Mouse (Mus musculus): ENCODE results near the gene Zfp1. TPM values are rescaled to one million over a fixed set of nuclear protein-coding genes. Genes with fewer than 3 reads are reported as not detected.

Zfp1 gene
- 3.5 and 3.6 TPM in 2 replicates for total RNA-seq (2023)

DNA sequence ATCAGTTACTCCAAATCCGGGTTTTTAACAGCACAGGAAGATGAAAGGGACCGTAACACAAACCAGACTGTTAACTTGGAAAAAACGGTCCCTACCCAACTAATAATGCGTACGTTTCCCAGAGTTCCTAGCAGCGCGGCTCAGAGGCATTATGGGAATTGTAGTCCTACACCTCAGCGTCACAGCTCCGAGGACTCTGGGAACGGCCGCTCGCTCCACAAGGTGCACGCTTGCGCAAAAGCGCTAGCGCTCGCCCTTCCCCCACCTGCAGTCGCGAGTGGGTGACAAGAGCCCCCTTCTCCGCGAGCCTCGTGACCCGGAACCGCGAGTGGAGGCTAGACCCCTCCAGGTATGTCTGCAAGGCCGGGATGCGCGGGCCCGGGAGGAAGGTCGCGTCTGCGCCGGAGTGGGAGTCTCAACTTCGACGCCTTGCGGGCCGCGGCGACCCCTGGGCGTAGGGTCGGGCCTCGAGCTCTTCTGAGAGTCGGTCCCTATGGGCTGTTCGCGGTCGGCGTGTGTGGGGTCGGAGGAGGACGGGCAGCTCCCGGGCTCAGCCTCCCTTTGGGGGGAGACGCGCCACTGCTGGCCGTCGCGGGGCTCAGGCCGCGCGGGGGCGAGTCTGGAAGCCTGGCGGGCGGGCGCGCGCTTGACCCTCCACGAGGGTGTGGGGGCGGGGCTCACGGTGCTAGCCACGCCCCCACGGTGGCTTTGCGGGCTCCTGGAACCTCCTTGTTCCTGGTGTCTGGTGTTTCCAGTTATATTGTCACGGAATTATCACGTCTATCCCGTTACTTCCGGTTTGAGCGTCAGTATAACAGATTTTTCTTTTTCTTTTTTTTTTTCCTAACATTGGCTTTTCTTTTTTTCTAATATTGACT, at the start of gene Zfp1:
Zfp1 (plus strand) TSS at position 138 of the 878 bp plus-strand sequence.

DNA sequence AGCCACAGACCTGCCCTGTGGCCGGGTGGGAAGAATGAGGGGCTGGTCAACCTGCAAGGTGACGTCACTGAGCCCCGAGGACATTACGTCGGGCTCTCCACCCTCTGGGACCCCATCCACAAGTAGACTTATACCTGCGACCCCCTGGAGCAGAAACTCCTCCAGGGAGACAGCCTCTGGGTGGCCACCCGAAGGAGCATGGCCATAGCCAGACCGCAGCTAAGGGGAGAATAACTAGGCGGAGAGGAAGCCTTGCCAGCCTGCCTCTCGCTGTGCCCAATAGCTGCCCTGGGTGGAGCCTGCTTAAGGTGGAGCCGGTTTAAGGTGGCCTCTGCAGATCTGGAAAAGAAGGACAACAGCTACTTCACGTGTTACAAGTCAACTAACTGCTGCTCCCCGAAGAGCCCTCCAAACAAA, 13.1 kb upstream of the Zfp1 start, which contains the start of gene Ldhd:
Ldhd (minus strand) TSS at position 270 of the 417 bp plus-strand sequence.

DNA sequence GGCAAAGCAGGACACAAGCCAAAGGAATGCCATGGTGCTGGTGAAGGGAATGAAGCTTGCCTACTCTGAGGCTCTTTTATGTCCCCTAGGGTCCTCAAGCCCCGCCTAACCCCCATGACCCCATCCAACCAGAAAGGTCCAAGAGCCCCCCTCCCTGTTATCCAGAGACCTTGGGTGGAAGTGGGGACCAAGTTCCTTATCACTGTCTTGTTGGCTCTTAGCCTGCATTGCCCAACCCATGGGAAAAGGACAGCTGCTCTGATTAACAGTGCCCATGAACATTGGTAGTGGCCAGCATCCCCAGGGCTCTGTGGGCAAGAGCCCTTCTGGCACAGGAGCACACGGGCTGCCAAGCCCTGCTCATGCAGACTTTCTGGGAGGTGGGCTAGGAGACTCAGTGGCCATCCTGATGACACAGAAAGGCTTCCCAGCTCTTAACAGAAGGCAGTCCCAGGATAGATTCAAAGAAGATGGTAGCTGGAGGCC, 47.8 kb downstream of the Zfp1 start, which contains the start of gene Ctrb1:
Ctrb1 (minus strand) TSS at position 51 of the 486 bp plus-strand sequence.

Other genes with a start within 250 kb of the Zfp1 start
- not detected in 2 replicates for gene Fa2h, start 249.6 kb upstream of the Zfp1 start, total RNA-seq (2023)
- gene Wdr59, start 121.3 kb upstream of the Zfp1 start, total RNA-seq (2023), result 4.3 and 5.5 TPM in 2 replicates
- 150 and 253 TPM in 2 replicates for gene Znrf1, start 107.3 kb upstream of the Zfp1 start, total RNA-seq (2023)
- not detected in 2 replicates for gene Ldhd, start 13.0 kb upstream of the Zfp1 start, total RNA-seq (2023)
- gene Ctrb1, start 47.6 kb downstream of the Zfp1 start, total RNA-seq (2023), result not detected in 2 replicates
- 0.61 TPM in 1 of 2 replicates, not detected in the other for gene Bcar1, start 100.4 kb downstream of the Zfp1 start, total RNA-seq (2023)
- gene Cfdp1, start 210.9 kb downstream of the Zfp1 start, total RNA-seq (2023), result 15.6 and 16.8 TPM in 2 replicates
- gene Tmem170, start 233.3 kb downstream of the Zfp1 start, total RNA-seq (2023), result 4.0 and 4.2 TPM in 2 replicates